8 mouse cellular contexts compared by ENCODE assay signal in the genomic region with DNA sequence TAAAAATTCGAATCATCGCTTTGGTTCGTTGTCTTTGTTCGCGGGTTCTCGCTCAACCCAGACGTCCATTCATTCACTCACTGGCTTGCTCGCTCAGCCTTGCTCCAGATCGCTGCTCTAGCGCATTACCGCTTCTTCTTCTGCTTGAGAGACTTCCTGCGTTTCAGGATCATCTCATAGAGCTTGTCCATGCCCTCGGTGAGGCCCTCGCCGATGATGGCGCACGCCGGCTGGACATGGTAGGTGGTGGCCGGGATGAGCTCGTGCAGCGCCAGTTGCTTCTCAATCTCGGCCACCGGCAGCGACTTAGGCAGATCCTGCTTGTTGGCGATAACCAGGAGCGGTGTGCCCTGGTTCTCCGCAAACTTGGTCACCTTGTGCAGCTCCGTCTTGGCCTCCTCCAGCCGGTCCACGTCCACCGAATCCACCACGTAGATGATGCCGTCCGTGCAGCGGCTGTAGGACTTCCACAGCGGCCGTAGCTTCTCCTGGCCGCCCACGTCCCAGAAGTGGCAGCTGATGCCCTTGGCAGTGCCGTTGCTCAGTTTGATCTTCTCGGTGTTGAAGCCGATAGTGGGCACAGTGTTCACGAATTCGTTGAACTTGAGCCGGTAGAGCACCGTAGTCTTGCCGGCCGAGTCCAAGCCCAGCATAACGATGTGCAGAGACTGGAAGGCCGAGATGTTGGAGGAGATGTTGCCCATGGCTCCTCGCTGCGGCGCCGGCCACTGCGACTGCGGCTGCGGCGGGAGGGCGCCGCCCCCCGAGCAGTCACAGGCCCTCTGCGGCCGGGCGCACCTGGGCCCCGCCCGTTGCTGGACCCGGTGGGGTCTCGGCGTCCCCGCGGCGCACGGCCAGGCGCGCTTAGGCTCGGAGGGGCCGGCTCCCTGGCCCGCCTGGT. TPM values are rescaled to one million over a fixed set of nuclear protein-coding genes. Genes with fewer than 3 reads are reported as not detected.
DNase-seq lines count a peak whose midpoint lies in the region; ATAC-seq lines count a peak whose summit lies in the region.

No protein-coding gene starts in this region.

- H3K27ac ChIP-seq in embryonic facial prominence, embryonic 13.5 days, result peak overlapping the region; percentile 89

- H3K4me3 ChIP-seq in embryonic facial prominence, embryonic 13.5 days, result peak overlapping the region; percentile 90

- under 1% methylated on average over 76 of the region's 78 CpGs for WGBS in embryonic facial prominence, embryonic 13.5 days

- peak; percentile 53 for ATAC-seq in embryonic facial prominence, embryonic 13.5 days (ENCODE audit: insufficient number of reproducible peaks, insufficient read depth, low FRiP score, low TSS enrichment, low read depth)
- ATAC-seq in inflammation-experienced regulatory T-cells, adult 6 months, result no peak

- peaks cover 30% of the 10 kb centered on the region for H3K4me1 ChIP-seq in embryonic facial prominence, embryonic 13.5 days

- H3K9me3 ChIP-seq in embryonic facial prominence, embryonic 13.5 days, result no peaks in the 10 kb centered on the region

- peak overlapping the region; percentile 88 for H3K9ac ChIP-seq in embryonic facial prominence, embryonic 13.5 days

- peaks cover 6% of the 10 kb centered on the region; the same call in 1 of the 2 replicates for H3K36me3 ChIP-seq in embryonic facial prominence, embryonic 13.5 days

- intact Hi-C loops in heart, postnatal 10 days (cut with DNase I), result loop anchor here (1.0 to 10.0 kb wide), 3 partner anchors 42 to 346 kb away; no protein-coding TSS in a partner anchor

- DNase-seq in CD4-positive helper T cell, adult 2 months (ENCODE audit: low read depth, low spot score), result peak; percentile 57
- DNase-seq in adrenal gland, adult 8-10 months, result peak; percentile 25
- DNase-seq in heart, postnatal 10 days, result peak; percentile 66 to 71
- DNase-seq in layer of hippocampus, adult 9-11 months, result peak; percentile 21
- peak; percentile 51 for DNase-seq in lung, postnatal 36 days
- DNase-seq in right cerebral cortex, adult 2 months (ENCODE audit: low spot score in 2 of 2), result peak; percentile 43 to 67

- H3K27me3 ChIP-seq in embryonic facial prominence, embryonic 13.5 days, result 0 out of 2 replicates have a peak, but pooled peaks cover 4% of the 10 kb centered on the region

- H3K4me2 ChIP-seq in embryonic facial prominence, embryonic 13.5 days, result peak overlapping the region; percentile 87

RNA-seq across cellular contexts. Expression of a gene that starts 0.8 kb away (rescaled TPM):
- 10 to 100 TPM; 17.6 to 19.9 (median 18.2) TPM for total RNA-seq in adrenal gland, adult 8-10 months (2022)
- 11.7 and 11.8 TPM in 2 replicates for polyA plus RNA-seq in embryonic facial prominence, embryonic 13.5 days (2015; fragmentation: Nextera tagmentation; extraction: Ambion mirVana)
- 10 to 100 TPM; 18.8 to 21.0 TPM for total RNA-seq in heart, postnatal 10 days (2021)
- 10 to 100 TPM in 2 of 3 experiments, 1 to 10 TPM in 1; 9.6 to 20.2 (median 12.6) TPM for polyA plus RNA-seq in inflammation-experienced regulatory T-cells, adult 6 months (2017; shearing (Covaris generic))
